Mouse (Mus musculus): Measurements from ENCODE around the gene Myadm.

DNA sequence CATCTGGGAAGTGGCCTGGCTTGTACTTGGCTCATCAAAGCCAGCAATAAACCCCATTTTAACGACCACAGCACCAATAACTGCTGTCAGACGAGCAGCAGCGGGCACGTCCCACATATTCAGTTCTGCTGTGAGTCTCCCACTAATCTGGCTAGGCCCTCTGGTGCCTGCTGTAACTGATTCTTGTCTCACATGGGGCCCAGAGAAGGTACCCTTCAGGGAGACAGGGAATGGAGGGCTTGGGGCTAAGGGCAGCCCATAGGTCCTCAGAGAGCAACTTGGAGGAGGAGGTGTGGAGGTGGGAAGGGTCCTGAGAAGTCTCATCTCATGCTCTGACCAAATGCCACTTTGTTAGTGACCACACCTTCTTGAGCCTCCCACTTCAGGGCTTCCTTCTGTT, 19.8 kb downstream of the Myadm start:
- TF ChIP-seq CTCF (conservative IDR thresholded peaks at IDR 0.05; ENCODE audit: insufficient read depth, insufficient read length, low read depth, low read length) (no peak), POLR2A (IDR thresholded peaks at IDR 0.05; ENCODE audit: low read depth, low read length) (no peak)

All from kidney, adult 2 months (tissue).